Mouse (Mus musculus): ENCODE data around the gene Dnmt1. TPM values are rescaled to one million over a fixed set of nuclear protein-coding genes. Genes with fewer than 3 reads are reported as not detected.
A peak's percentile ranks its signal among the peaks of the same experiment; 100 is the strongest.

Dnmt1 gene
- polyA plus RNA-seq, 1 experiment from 2014 or later = 102 TPM

GRCm38 (mm10) chr9:20873521-20873920 lies 86.2 kb downstream of the Dnmt1 start:
- no peaks in the 10 kb centered on the region for H3K36me3 ChIP-seq
- 90% methylated on average over 12 of the region's 12 CpGs for WGBS

GRCm38 (mm10) chr9:20872991-20873390 lies 86.7 kb downstream of the Dnmt1 start:
- Histone ChIP-seq H3K9ac (no peak overlapping the region), H3K27ac (no peak overlapping the region), H3K27me3 (peaks cover 30% of the 10 kb centered on the region), H3K9me3 (replicated peaks) (no peaks in the 10 kb centered on the region), H3K4me3 (no peak overlapping the region), H3K4me2 (replicated peaks) (no peak overlapping the region), H3K36me3 (no peaks in the 10 kb centered on the region), H3K4me1 (peaks cover 2% of the 10 kb centered on the region; the same call in 1 of the 2 replicates)
- no peak for ATAC-seq (ENCODE audit: low FRiP score)
- 92% methylated on average over 10 of the region's 10 CpGs for WGBS

More at GRCm38 (mm10) chr9:20873521-20873920, 86.2 kb downstream of the Dnmt1 start:
- Histone ChIP-seq H3K4me2 (replicated peaks) (no peak overlapping the region), H3K9me3 (replicated peaks) (no peaks in the 10 kb centered on the region), H3K4me1 (peaks cover 2% of the 10 kb centered on the region; the same call in 1 of the 2 replicates), H3K27ac (no peak overlapping the region), H3K27me3 (peaks cover 25% of the 10 kb centered on the region), H3K9ac (no peak overlapping the region), H3K4me3 (no peak overlapping the region)
- no peak for ATAC-seq (ENCODE audit: low FRiP score)

GRCm38 (mm10) chr9:20870211-20871173 lies 89.2 kb downstream of the Dnmt1 start:
- H3K36me3 ChIP-seq = no peaks in the 10 kb centered on the region
- peaks cover 53% of the 10 kb centered on the region for H3K27me3 ChIP-seq
- no peak overlapping the region for H3K4me3 ChIP-seq
- 80% methylated on average over 12 of the region's 12 CpGs for WGBS
- H3K9me3 ChIP-seq (replicated peaks) = no peaks in the 10 kb centered on the region
- ATAC-seq (ENCODE audit: low FRiP score) = no peak
- H3K27ac ChIP-seq = no peak overlapping the region
- no peak overlapping the region for H3K9ac ChIP-seq
- no peaks in the 10 kb centered on the region for H3K4me1 ChIP-seq
- H3K4me2 ChIP-seq (replicated peaks) = no peak overlapping the region

GRCm38 (mm10) chr9:20869246-20869645 lies 90.4 kb downstream of the Dnmt1 start:
- H3K4me2 ChIP-seq (replicated peaks) = peak overlapping the region; percentile 39
- no peaks in the 10 kb centered on the region for H3K9me3 ChIP-seq (replicated peaks)
- H3K4me3 ChIP-seq = peak overlapping the region; percentile 23
- 8% methylated on average over 19 of the region's 19 CpGs for WGBS
- H3K36me3 ChIP-seq = no peaks in the 10 kb centered on the region
- ATAC-seq (ENCODE audit: low FRiP score) = no peak
- no peaks in the 10 kb centered on the region for H3K4me1 ChIP-seq
- H3K9ac ChIP-seq = no peak overlapping the region
- peaks cover 53% of the 10 kb centered on the region for H3K27me3 ChIP-seq
- H3K27ac ChIP-seq = no peak overlapping the region

- Histone ChIP-seq H3K27me3 (peaks cover 53% of the 10 kb centered on the region), H3K9ac (no peak within 1 kb of the TSS), H3K9me3 (replicated peaks) (no peaks in the 10 kb centered on the region), H3K4me2 (replicated peaks) (peak within 1 kb of the TSS; percentile 39), H3K4me1 (no peaks in the 10 kb centered on the region), H3K27ac (no peak within 1 kb of the TSS), H3K36me3 (no peaks in the 10 kb centered on the region), H3K4me3 (peak within 1 kb of the TSS; percentile 23)
- ATAC-seq (ENCODE audit: low FRiP score) = no peak
- WGBS = 11% methylated on average over 51 of the region's 53 CpGs
These were observed 91.2 kb downstream of the Dnmt1 start, which contains the start of gene A230050P20Rik for GRCm38 (mm10) chr9:20868448-20869001. TSS of gene A230050P20Rik (plus strand) at chr9:20868642.

GRCm38 (mm10) chr9:20866879-20867278 lies 92.8 kb downstream of the Dnmt1 start:
- Histone ChIP-seq H3K9ac (no peak overlapping the region), H3K4me1 (no peaks in the 10 kb centered on the region), H3K4me3 (no peak overlapping the region), H3K9me3 (replicated peaks) (no peaks in the 10 kb centered on the region), H3K27ac (no peak overlapping the region), H3K27me3 (peaks cover 53% of the 10 kb centered on the region), H3K4me2 (replicated peaks) (no peak overlapping the region), H3K36me3 (no peaks in the 10 kb centered on the region)
- 60% methylated on average over 3 of the region's 3 CpGs for WGBS
- no peak for ATAC-seq (ENCODE audit: low FRiP score)

GRCm38 (mm10) chr9:20862225-20862624 lies 97.5 kb downstream of the Dnmt1 start:
- no peak overlapping the region for H3K4me2 ChIP-seq (replicated peaks)
- no peaks in the 10 kb centered on the region for H3K9me3 ChIP-seq (replicated peaks)
- no peaks in the 10 kb centered on the region for H3K36me3 ChIP-seq
- no peak overlapping the region for H3K27ac ChIP-seq
- no peak for ATAC-seq (ENCODE audit: low FRiP score)
- no peaks in the 10 kb centered on the region for H3K4me1 ChIP-seq
- peaks cover 21% of the 10 kb centered on the region for H3K27me3 ChIP-seq
- 65% methylated on average over 4 of the region's 4 CpGs for WGBS
- no peak overlapping the region for H3K9ac ChIP-seq
- no peak overlapping the region for H3K4me3 ChIP-seq

GRCm38 (mm10) chr9:20861821-20862220 lies 97.9 kb downstream of the Dnmt1 start:
- no peaks in the 10 kb centered on the region for H3K36me3 ChIP-seq
- WGBS = 19% methylated on average over 4 of the region's 4 CpGs
- no peak overlapping the region for H3K4me3 ChIP-seq
- no peak overlapping the region for H3K27ac ChIP-seq
- peaks cover 17% of the 10 kb centered on the region for H3K27me3 ChIP-seq
- H3K9ac ChIP-seq = no peak overlapping the region
- no peaks in the 10 kb centered on the region for H3K9me3 ChIP-seq (replicated peaks)
- ATAC-seq (ENCODE audit: low FRiP score) = no peak
- H3K4me2 ChIP-seq (replicated peaks) = no peak overlapping the region
- no peaks in the 10 kb centered on the region for H3K4me1 ChIP-seq

- WGBS = 53% methylated on average over 6 of the region's 6 CpGs
- no peak for ATAC-seq (ENCODE audit: low FRiP score)
These were observed 99.8 kb downstream of the Dnmt1 start for GRCm38 (mm10) chr9:20859926-20860325.

More at GRCm38 (mm10) chr9:20859926-20860325, 99.8 kb downstream of the Dnmt1 start:
- H3K4me2 ChIP-seq (replicated peaks) = no peak overlapping the region
- no peak overlapping the region for H3K27ac ChIP-seq
- no peak overlapping the region for H3K4me3 ChIP-seq
- H3K36me3 ChIP-seq = no peaks in the 10 kb centered on the region
- H3K9ac ChIP-seq = no peak overlapping the region
- no peaks in the 10 kb centered on the region for H3K9me3 ChIP-seq (replicated peaks)
- H3K4me1 ChIP-seq = no peaks in the 10 kb centered on the region
- 0 out of 2 replicates have a peak, but pooled peaks cover 5% of the 10 kb centered on the region for H3K27me3 ChIP-seq

Small RNA genes lying within 50 kb of the gene (microRNA-seq; reads per million reads assigned to microRNA genes)
- not detected for gene Mir7081

Other genes starting within 250 kb of the Dnmt1 start
- 68.7 and 75.0 TPM in 2 replicates for gene Olfm2, start 213.5 kb downstream of the Dnmt1 start, polyA plus RNA-seq (2016; fragmentation: Nextera tagmentation; extraction: Ambion mirVana)
- gene Col5a3, start 144.8 kb downstream of the Dnmt1 start, polyA plus RNA-seq (2016; fragmentation: Nextera tagmentation; extraction: Ambion mirVana) = 1.5 and 2.0 TPM in 2 replicates
- gene Rdh8, start 141.4 kb downstream of the Dnmt1 start, polyA plus RNA-seq (2016; fragmentation: Nextera tagmentation; extraction: Ambion mirVana) = not detected in 2 replicates
- 2.0 and 2.4 TPM in 2 replicates for gene A230050P20Rik, start 91.2 kb downstream of the Dnmt1 start, polyA plus RNA-seq (2016; fragmentation: Nextera tagmentation; extraction: Ambion mirVana)
- gene Angptl6, start 80.2 kb downstream of the Dnmt1 start, polyA plus RNA-seq (2016; fragmentation: Nextera tagmentation; extraction: Ambion mirVana) = 4.8 and 5.5 TPM in 2 replicates
- gene Ppan, start 71.7 kb downstream of the Dnmt1 start, polyA plus RNA-seq (2016; fragmentation: Nextera tagmentation; extraction: Ambion mirVana) = 55.1 and 59.5 TPM in 2 replicates
- gene Eif3g, start 61.3 kb downstream of the Dnmt1 start, polyA plus RNA-seq (2016; fragmentation: Nextera tagmentation; extraction: Ambion mirVana) = 282 and 283 TPM in 2 replicates
- gene S1pr2, start 16.9 kb upstream of the Dnmt1 start, polyA plus RNA-seq (2016; fragmentation: Nextera tagmentation; extraction: Ambion mirVana) = 22.1 and 26.5 TPM in 2 replicates
- 103 and 106 TPM in 2 replicates for gene Mrpl4, start 42.9 kb upstream of the Dnmt1 start, polyA plus RNA-seq (2016; fragmentation: Nextera tagmentation; extraction: Ambion mirVana)
- 5.2 and 5.5 TPM in 2 replicates for gene Icam1, start 56.1 kb upstream of the Dnmt1 start, polyA plus RNA-seq (2016; fragmentation: Nextera tagmentation; extraction: Ambion mirVana)
- 1.7 and 2.1 TPM in 2 replicates for gene Icam4, start 69.5 kb upstream of the Dnmt1 start, polyA plus RNA-seq (2016; fragmentation: Nextera tagmentation; extraction: Ambion mirVana)
- gene Icam5, start 72.2 kb upstream of the Dnmt1 start, polyA plus RNA-seq (2016; fragmentation: Nextera tagmentation; extraction: Ambion mirVana) = 0.13 and 0.23 TPM in 2 replicates
- 2.4 TPM in 1 of 2 replicates, not detected in the other for gene Zglp1, start 107.2 kb upstream of the Dnmt1 start, polyA plus RNA-seq (2016; fragmentation: Nextera tagmentation; extraction: Ambion mirVana)
- 1.3 TPM in 2 replicates for gene Gm49373, start 113.2 kb upstream of the Dnmt1 start, polyA plus RNA-seq (2016; fragmentation: Nextera tagmentation; extraction: Ambion mirVana)
- 46.4 and 48.4 TPM in 2 replicates for gene Fdx1l, start 113.7 kb upstream of the Dnmt1 start, polyA plus RNA-seq (2016; fragmentation: Nextera tagmentation; extraction: Ambion mirVana)
- gene Gm38431, start 132.1 kb upstream of the Dnmt1 start, polyA plus RNA-seq (2016; fragmentation: Nextera tagmentation; extraction: Ambion mirVana) = 1.6 and 2.5 TPM in 2 replicates
- gene Raver1, start 132.1 kb upstream of the Dnmt1 start, polyA plus RNA-seq (2016; fragmentation: Nextera tagmentation; extraction: Ambion mirVana) = 58.8 and 66.9 TPM in 2 replicates
- gene Tyk2, start 171.4 kb upstream of the Dnmt1 start, polyA plus RNA-seq (2016; fragmentation: Nextera tagmentation; extraction: Ambion mirVana) = 16.3 and 18.1 TPM in 2 replicates
- gene Cdc37, start 190.1 kb upstream of the Dnmt1 start, polyA plus RNA-seq (2016; fragmentation: Nextera tagmentation; extraction: Ambion mirVana) = 271 and 274 TPM in 2 replicates
- gene Pde4a, start 205.8 kb upstream of the Dnmt1 start, polyA plus RNA-seq (2016; fragmentation: Nextera tagmentation; extraction: Ambion mirVana) = 11.4 and 11.7 TPM in 2 replicates

All from hindbrain, embryonic 12.5 days (tissue).